Mouse (Mus musculus) heart, postnatal 0 days (tissue): ENCODE data around the gene Tvp23b. TPM values are rescaled to one million over a fixed set of nuclear protein-coding genes. Genes with fewer than 3 reads are reported as not detected.

Experiments used
- ATAC-seq: fragments of 200-750 bp; cut with Nextera tagmentation; 2 replicates; pipeline ENCODE4 v1.8.0; 2017; ENCODE audit warnings: low read depth, moderate number of reproducible peaks, moderate library complexity; ENCODE audit not compliant: insufficient read depth
- DNase-seq: peaks from one replicate; pipeline ENCODE4 v3.0.0-alpha.2; 2016; ENCODE audit warnings: low spot score
- H3K27ac ChIP-seq: fragments of 300-500 bp; sonication (generic); 2 replicates; pipeline ENCODE4 v1.5.1; 2014; ENCODE audit warnings: low read depth, mild to moderate bottlenecking
- H3K27me3 ChIP-seq: fragments of 300-500 bp; sonication (generic); 2 replicates; pipeline ENCODE4 v1.6.1; 2014; ENCODE audit warnings: low read length, mixed read lengths; ENCODE audit not compliant: control insufficient read depth, insufficient read depth
- H3K36me3 ChIP-seq: fragments of 300-500 bp; sonication (generic); replicated peaks from 2 replicates; pipeline ENCODE4 v1.6.1; 2014; ENCODE audit warnings: low read length, mixed read lengths; ENCODE audit not compliant: control insufficient read depth, insufficient read depth
- H3K4me1 ChIP-seq: fragments of 300-500 bp; sonication (generic); 2 replicates; pipeline ENCODE4 v1.6.1; 2014; ENCODE audit warnings: antibody characterized with exemption; ENCODE audit not compliant: control insufficient read depth, insufficient read depth
- H3K4me2 ChIP-seq: fragments of 300-500 bp; sonication (generic); 2 replicates; pipeline ENCODE4 v1.6.1; 2014; ENCODE audit warnings: low read depth, mild to moderate bottlenecking, low read length, moderate library complexity
- H3K4me3 ChIP-seq: fragments of 300-500 bp; sonication (generic); 2 replicates; pipeline ENCODE4 v1.5.1; 2014; ENCODE audit warnings: low read depth, low read length
- H3K9ac ChIP-seq: fragments of 300-500 bp; sonication (generic); replicated peaks from 2 replicates; pipeline ENCODE4 v1.6.1; 2014; ENCODE audit warnings: low read depth, low read length, mixed read lengths
- H3K9me3 ChIP-seq: fragments of 300-500 bp; sonication (generic); replicated peaks from 2 replicates; pipeline ENCODE4 v1.6.1; 2016; ENCODE audit warnings: low read length; ENCODE audit not compliant: control insufficient read depth
- CTCF ChIP-seq: IDR thresholded peaks from 2 replicates; pipeline ENCODE4 v1.5.1; 2016; ENCODE audit warnings: antibody characterized with exemption, control low read depth, low read depth
- EP300 ChIP-seq: IDR thresholded peaks from 2 replicates; pipeline ENCODE4 v1.6.1; 2016; ENCODE audit warnings: antibody characterized with exemption, low read depth
- WGBS: fragments of 180-500 bp; shearing (Covaris S2); extraction: QIAGEN DNeasy Blood & Tissue Kit; methylation state at CpG from one replicate; pipeline ENCODE4 v1.1.7; 2014; 5-methylcytosine and 5-hydroxymethylcytosine counted together
- polyA plus RNA-seq: library from polyadenylated mRNA; unstranded; fragments of >200 nt; fragmentation: Nextera tagmentation; extraction: Ambion mirVana; gene quantifications from 2 replicates; pipeline ENCODE4 v1.2.1, GENCODE M21; 2015
- total RNA-seq: library from RNA; depleted of rRNA; stranded (reverse); fragments of >200 nt; gene quantifications from 2 replicates; pipeline ENCODE4 v1.2.3, GENCODE M21; 2014; ENCODE audit warnings: low replicate concordance; rRNA removed

Gene Tvp23b
- total RNA-seq = 26.3 and 27.4 TPM in 2 replicates
- polyA plus RNA-seq = 39.0 and 47.0 TPM in 2 replicates

DNA sequence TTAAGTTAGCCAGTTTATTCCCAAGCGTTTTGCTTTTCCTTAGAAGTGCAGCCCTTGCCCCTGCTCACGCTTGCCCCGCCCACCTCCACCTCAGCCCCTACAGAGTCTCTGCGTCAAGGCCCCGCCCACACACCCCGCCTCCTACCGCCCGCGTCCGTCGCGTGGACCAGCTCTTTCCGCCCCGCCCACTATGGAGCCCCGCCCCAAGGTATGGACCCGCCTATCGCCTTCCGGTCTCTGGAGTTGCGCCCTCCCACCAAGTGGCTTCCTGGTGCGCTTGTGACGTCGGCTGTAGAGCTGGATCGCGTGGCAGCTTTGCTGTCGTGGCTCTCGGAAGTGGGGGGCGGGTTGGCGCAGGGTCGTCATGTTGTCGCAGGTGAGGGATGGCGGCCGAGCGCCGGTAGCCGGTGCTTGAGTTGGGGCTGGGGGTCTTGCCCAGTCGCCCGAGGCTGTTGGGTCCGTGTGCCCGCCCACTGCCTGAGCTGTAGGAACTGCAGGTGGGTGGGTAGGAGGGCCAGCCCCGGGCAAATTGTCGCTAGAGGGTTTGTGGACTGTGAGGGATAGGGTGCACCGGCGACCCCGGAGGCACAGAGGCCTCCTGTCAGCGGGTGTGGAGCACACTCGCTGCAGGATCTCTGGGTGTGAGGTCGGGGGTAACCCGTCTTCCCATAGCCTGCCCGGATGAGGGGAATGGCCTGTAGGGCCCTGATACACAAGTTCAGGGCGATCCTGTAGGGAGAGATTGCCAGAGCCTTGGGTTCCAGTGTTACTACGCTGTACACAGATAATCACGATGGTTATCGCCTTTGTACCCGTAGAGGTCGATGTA, at the start of gene Tvp23b:
Gene Tvp23b, plus strand, starts transcription at position 236 of the 829 bp plus-strand sequence.
- DNase-seq = peak; percentile 97
- Histone ChIP-seq H3K4me2 (peak within 1 kb of the TSS; percentile 91), H3K4me1 (peaks cover 7% of the 10 kb centered on the region), H3K27ac (peak within 1 kb of the TSS; percentile 81), H3K27me3 (no peaks in the 10 kb centered on the region), H3K9me3 (no peaks in the 10 kb centered on the region), H3K9ac (peak within 1 kb of the TSS; percentile 75), H3K4me3 (peak within 1 kb of the TSS; percentile 71), H3K36me3 (peaks cover 12% of the 10 kb centered on the region; the same call in 1 of the 2 replicates)
- under 1% methylated on average over 55 of the region's 55 CpGs for WGBS
- peak; percentile 99 for ATAC-seq
- no peak for TF ChIP-seq CTCF
- TF ChIP-seq EP300 = no peak

DNA sequence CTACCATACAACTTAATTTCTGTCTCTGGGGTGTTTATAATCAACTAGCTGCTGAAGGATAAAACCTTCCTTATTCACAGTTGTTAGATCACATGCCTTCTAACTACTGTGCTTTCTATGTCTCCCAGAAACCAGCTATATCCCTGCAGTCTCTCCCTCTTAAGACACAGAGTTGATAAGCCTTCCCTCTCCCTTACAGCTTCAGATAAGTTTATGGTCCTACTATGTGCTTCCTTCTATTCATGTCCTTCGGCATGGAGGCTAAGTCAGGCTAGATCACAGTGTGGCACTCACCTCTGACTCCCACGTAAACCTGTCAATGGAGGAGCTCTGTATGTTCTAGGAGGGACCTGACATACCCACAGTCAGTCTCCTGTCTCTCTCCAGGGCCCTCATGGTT, 48.9 kb upstream of the Tvp23b start:
- ATAC-seq (no peak), DNase-seq (no peak)
- Histone ChIP-seq H3K27ac (no peak overlapping the region), H3K4me2 (no peak overlapping the region), H3K36me3 (peaks cover 11% of the 10 kb centered on the region), H3K4me1 (0 out of 2 replicates have a peak, but pooled peaks cover 1% of the 10 kb centered on the region), H3K27me3 (no peaks in the 10 kb centered on the region), H3K4me3 (no peak overlapping the region), H3K9ac (no peak overlapping the region), H3K9me3 (no peaks in the 10 kb centered on the region)
- WGBS = 79% methylated on average over 2 of the region's 2 CpGs
- TF ChIP-seq EP300 = no peak

- Histone ChIP-seq H3K27me3 (no peaks in the 10 kb centered on the region), H3K9ac (no peak overlapping the region), H3K4me3 (no peak overlapping the region), H3K4me2 (no peak overlapping the region), H3K27ac (no peak overlapping the region), H3K4me1 (no peaks in the 10 kb centered on the region), H3K36me3 (peaks cover 17% of the 10 kb centered on the region), H3K9me3 (no peaks in the 10 kb centered on the region)
- no peak for ATAC-seq
- TF ChIP-seq CTCF (no peak), EP300 (no peak)
- no peak for DNase-seq
These were observed 47.3 kb upstream of the Tvp23b start for GRCm38 (mm10) chr11:62831906-62832305.

DNA sequence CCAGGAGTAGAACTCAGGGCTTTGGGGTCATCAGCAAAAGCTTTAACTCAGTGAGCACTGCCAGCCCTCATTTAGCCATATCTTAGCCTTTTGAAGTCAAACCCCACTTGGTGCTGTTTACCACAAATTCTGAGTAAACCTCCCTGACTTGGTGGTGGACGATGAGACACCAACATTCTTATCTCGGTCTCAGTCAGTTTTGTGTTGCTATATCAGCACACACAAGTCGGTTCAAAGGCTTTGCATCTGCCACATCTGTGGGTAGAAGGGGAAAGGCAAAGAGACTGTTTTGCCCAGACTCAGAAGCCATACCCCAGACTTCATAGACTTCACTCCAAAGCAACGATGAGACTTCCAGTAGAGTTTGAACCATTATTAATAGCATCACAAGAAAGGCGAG, 34.7 kb upstream of the Tvp23b start:
- peaks cover 15% of the 10 kb centered on the region; the same call in 1 of the 2 replicates for H3K36me3 ChIP-seq
- H3K27me3 ChIP-seq = no peaks in the 10 kb centered on the region
- TF ChIP-seq EP300 (no peak), CTCF (no peak)
- H3K27ac ChIP-seq = no peak overlapping the region
- DNase-seq (no peak), ATAC-seq (no peak)
- WGBS = 76% methylated on average over 5 of the region's 5 CpGs
- H3K9me3 ChIP-seq = no peaks in the 10 kb centered on the region
- no peaks in the 10 kb centered on the region for H3K4me1 ChIP-seq
- H3K9ac ChIP-seq = no peak overlapping the region
- no peak overlapping the region for H3K4me2 ChIP-seq
- no peak overlapping the region for H3K4me3 ChIP-seq

- Histone ChIP-seq H3K27me3 (no peaks in the 10 kb centered on the region), H3K4me2 (no peak overlapping the region), H3K9ac (no peak overlapping the region), H3K9me3 (no peaks in the 10 kb centered on the region), H3K4me1 (no peaks in the 10 kb centered on the region), H3K27ac (no peak overlapping the region), H3K36me3 (peaks cover 10% of the 10 kb centered on the region; the same call in 1 of the 2 replicates), H3K4me3 (no peak overlapping the region)
- 57% methylated on average over 3 of the region's 3 CpGs for WGBS
- ATAC-seq (no peak), DNase-seq (no peak)
- no peak for TF ChIP-seq EP300
- no peak for TF ChIP-seq CTCF
These were observed 33.5 kb upstream of the Tvp23b start for GRCm38 (mm10) chr11:62845730-62846129.
